Comparison of ENCODE assay signal across 16 mouse cellular contexts in the genomic region with DNA sequence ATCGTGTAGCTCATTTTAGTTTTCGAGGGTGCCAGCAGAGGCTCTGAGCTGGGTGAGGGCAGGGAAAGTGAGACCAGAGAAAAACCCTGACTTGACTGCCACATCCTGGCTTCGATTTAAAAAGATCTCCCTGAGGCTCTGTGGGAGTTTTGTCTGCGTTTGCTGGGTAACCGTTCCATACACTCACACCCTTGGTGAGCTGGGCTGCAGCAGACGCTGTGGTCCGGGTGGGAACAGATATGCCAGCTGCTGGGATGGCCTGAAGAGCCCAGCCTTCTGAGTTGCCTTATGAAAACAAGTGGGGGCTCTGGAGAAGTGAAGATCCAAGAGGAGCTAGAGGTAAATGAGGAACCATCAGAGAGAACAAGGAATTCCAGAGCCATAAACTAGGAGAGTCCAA.
"Had no signal": no experiment of that assay in that cellular context is flagged by ENCODE, and none has a peak within 500 bp of the region (broad histone marks: within the 10 kb centered on the region; RNA-seq: fewer than 3 reads in every experiment).

No protein-coding gene starts in this region.

- H3K4me3 ChIP-seq: liver, embryonic 12.5 days; midbrain, embryonic 10.5 days; midbrain, embryonic 12.5 days; myocyte; neural tube, embryonic 13.5 days; neural tube, embryonic 15.5 days had no signal

- H3K27ac ChIP-seq: liver, embryonic 12.5 days; liver, embryonic 14.5 days; midbrain, embryonic 10.5 days; midbrain, embryonic 12.5 days; neural tube, embryonic 13.5 days; neural tube, embryonic 15.5 days had no signal

- DNase-seq: lung, adult 18-20 months; lung, embryonic 14.5 days; lung, postnatal 10 days; lung, postnatal 4 days; midbrain, embryonic 14.5 days; retina, postnatal 1 day; right cerebral cortex, postnatal 14 days; spleen, adult 18-20 months; thymus, adult 18-20 months had no signal
